Mouse (Mus musculus) heart, embryonic 13.5 days (tissue): ENCODE measurements around the gene Anpep. TPM values are rescaled to one million over a fixed set of nuclear protein-coding genes. Genes with fewer than 3 reads are reported as not detected.

Experiments used
- ATAC-seq: fragments of 200-750 bp; cut with Nextera tagmentation; 2 replicates; pipeline ENCODE4 v1.8.0; 2017; ENCODE audit warnings: moderate TSS enrichment; ENCODE audit not compliant: insufficient number of reproducible peaks, low FRiP score, low TSS enrichment; ENCODE audit errors: extremely low read depth
- H3K27ac ChIP-seq: fragments of 300-500 bp; sonication (generic); replicated peaks from 2 replicates; pipeline ENCODE4 v1.5.1; 2015; ENCODE audit warnings: moderate library complexity, mild to moderate bottlenecking, inconsistent platforms
- H3K27me3 ChIP-seq: fragments of 300-500 bp; sonication (generic); replicated peaks from 2 replicates; pipeline ENCODE4 v1.6.1; 2015; ENCODE audit warnings: mild to moderate bottlenecking, inconsistent platforms
- H3K36me3 ChIP-seq: fragments of 300-500 bp; sonication (generic); 2 replicates; pipeline ENCODE4 v1.6.1; 2015; ENCODE audit warnings: mild to moderate bottlenecking, inconsistent platforms
- H3K4me1 ChIP-seq: fragments of 300-500 bp; sonication (generic); 2 replicates; pipeline ENCODE4 v1.6.1; 2015; ENCODE audit warnings: inconsistent platforms
- H3K4me2 ChIP-seq: fragments of 300-500 bp; sonication (generic); 2 replicates; pipeline ENCODE4 v1.6.1; 2015; ENCODE audit warnings: inconsistent platforms, mild to moderate bottlenecking, moderate library complexity
- H3K4me3 ChIP-seq: fragments of 300-500 bp; sonication (generic); 2 replicates; pipeline ENCODE4 v1.5.1; 2015; ENCODE audit warnings: moderate library complexity, mild to moderate bottlenecking, inconsistent platforms
- H3K9ac ChIP-seq: fragments of 300-500 bp; sonication (generic); 2 replicates; pipeline ENCODE4 v1.6.1; 2015; ENCODE audit warnings: inconsistent platforms, mild to moderate bottlenecking, moderate library complexity
- H3K9me3 ChIP-seq: fragments of 300-500 bp; sonication (generic); 2 replicates; pipeline ENCODE4 v1.6.1; 2016; ENCODE audit warnings: inconsistent platforms
- WGBS: fragments of 180-500 bp; shearing (Covaris S2); methylation state at CpG from one replicate; pipeline ENCODE4 v1.1.7; 2015; ENCODE audit warnings: mixed read lengths; 5-methylcytosine and 5-hydroxymethylcytosine counted together
- polyA plus RNA-seq: library from polyadenylated mRNA; unstranded; fragments of >200 nt; fragmentation: Nextera tagmentation; extraction: Ambion mirVana; gene quantifications from 2 replicates; pipeline ENCODE4 v1.2.1, GENCODE M21; 2015

Gene Anpep
- polyA plus RNA-seq, 1 experiment from 2014 or later, result 7.3 TPM

- no peak for ATAC-seq
- Histone ChIP-seq H3K4me3 (no peak overlapping the region), H3K4me2 (no peak overlapping the region), H3K27me3 (0 out of 2 replicates have a peak, but pooled peaks cover 17% of the 10 kb centered on the region), H3K27ac (no peak overlapping the region), H3K9ac (no peak overlapping the region), H3K4me1 (peaks cover 9% of the 10 kb centered on the region), H3K9me3 (no peaks in the 10 kb centered on the region), H3K36me3 (no peaks in the 10 kb centered on the region)
- WGBS, result 71% methylated on average over 2 of the region's 2 CpGs
Measured at GRCm38 (mm10) chr7:79782516-79782855, 78.4 kb downstream of the Anpep start.

GRCm38 (mm10) chr7:79781826-79782515 is 78.9 kb downstream of the Anpep start:
- H3K27ac ChIP-seq, result no peak overlapping the region
- H3K9me3 ChIP-seq, result no peaks in the 10 kb centered on the region
- no peak for ATAC-seq
- H3K27me3 ChIP-seq, result 0 out of 2 replicates have a peak, but pooled peaks cover 12% of the 10 kb centered on the region
- no peak overlapping the region for H3K9ac ChIP-seq
- WGBS, result 68% methylated on average over 11 of the region's 11 CpGs
- no peak overlapping the region for H3K4me3 ChIP-seq
- peaks cover 9% of the 10 kb centered on the region for H3K4me1 ChIP-seq
- no peaks in the 10 kb centered on the region for H3K36me3 ChIP-seq
- H3K4me2 ChIP-seq, result no peak overlapping the region

- H3K27me3 ChIP-seq, result 0 out of 2 replicates have a peak, but pooled peaks cover 11% of the 10 kb centered on the region
- no peaks in the 10 kb centered on the region for H3K9me3 ChIP-seq
- H3K4me3 ChIP-seq, result peak overlapping the region; percentile 45
- H3K9ac ChIP-seq, result peak overlapping the region; percentile 69
- H3K4me2 ChIP-seq, result peak overlapping the region; percentile 67
- H3K27ac ChIP-seq, result no peak overlapping the region
- ATAC-seq, result no peak
- H3K4me1 ChIP-seq, result peaks cover 9% of the 10 kb centered on the region
- 22% methylated on average over 16 of the region's 16 CpGs for WGBS
- H3K36me3 ChIP-seq, result no peaks in the 10 kb centered on the region
Measured at GRCm38 (mm10) chr7:79780647-79781626, 79.9 kb downstream of the Anpep start.

Other genes starting within 250 kb of the Anpep start
- gene Rhcg, start 243.4 kb downstream of the Anpep start, polyA plus RNA-seq, result 0.25 TPM in 1 of 2 replicates, not detected in the other
- 5.2 and 5.9 TPM in 2 replicates for gene Ticrr, start 200.9 kb downstream of the Anpep start, polyA plus RNA-seq
- 1.7 and 2.4 TPM in 2 replicates for gene Kif7, start 145.3 kb downstream of the Anpep start, polyA plus RNA-seq
- not detected in 2 replicates for gene Plin1, start 128.2 kb downstream of the Anpep start, polyA plus RNA-seq
- 5.8 and 9.6 TPM in 2 replicates for gene Pex11a, start 117.9 kb downstream of the Anpep start, polyA plus RNA-seq
- gene Wdr93, start 117.9 kb downstream of the Anpep start, polyA plus RNA-seq, result 1.4 and 1.5 TPM in 2 replicates
- 0.15 TPM in 1 of 2 replicates, not detected in the other for gene Mesp1, start 67.3 kb downstream of the Anpep start, polyA plus RNA-seq
- 0.21 and 0.41 TPM in 2 replicates for gene Mesp2, start 50.3 kb downstream of the Anpep start, polyA plus RNA-seq
- 28.3 and 31.1 TPM in 2 replicates for gene Ap3s2, start 59.6 kb upstream of the Anpep start, polyA plus RNA-seq
- 27.8 and 28.5 TPM in 2 replicates for gene Arpin, start 74.3 kb upstream of the Anpep start, polyA plus RNA-seq
- 11.6 and 12.1 TPM in 2 replicates for gene Zfp710, start 163.8 kb upstream of the Anpep start, polyA plus RNA-seq